Mouse (Mus musculus) brain, embryonic 18.5 days (tissue): ENCODE measurements at regions not wholly inside any gene's neighbourhood (a gene's known extent, or its start where the extent isn't known, plus 50 kb on each side); places are given as distances from the start of the nearest gene placed in this dataset.
A peak's percentile ranks its signal among the peaks of the same experiment; 100 is the strongest.

ENCODE experiments used
- DNase-seq: peaks from one replicate; pipeline ENCODE4 v3.0.0-alpha.2; 2012; ENCODE audit warnings: low read depth, low spot score

DNA sequence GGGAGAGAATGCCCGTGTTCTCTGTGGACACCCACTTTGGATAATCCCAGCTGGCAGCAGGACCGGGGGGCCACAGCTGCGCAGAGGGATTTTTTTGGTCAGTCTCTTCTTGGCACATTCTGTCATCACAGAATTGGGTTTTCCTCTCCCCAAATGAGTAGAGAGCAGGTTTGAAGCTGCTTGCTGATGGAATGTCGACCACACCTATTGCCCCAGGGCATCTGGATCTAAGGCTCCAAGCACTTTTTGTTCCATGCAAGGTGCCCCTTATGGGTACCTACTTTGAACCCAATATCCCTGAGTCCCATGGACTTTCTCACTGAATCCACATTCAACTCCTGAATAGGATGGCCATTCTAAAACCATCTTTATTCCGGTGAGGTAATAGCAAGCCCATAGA, 314.3 kb upstream of the Npvf start:
- no peak for DNase-seq

DNA sequence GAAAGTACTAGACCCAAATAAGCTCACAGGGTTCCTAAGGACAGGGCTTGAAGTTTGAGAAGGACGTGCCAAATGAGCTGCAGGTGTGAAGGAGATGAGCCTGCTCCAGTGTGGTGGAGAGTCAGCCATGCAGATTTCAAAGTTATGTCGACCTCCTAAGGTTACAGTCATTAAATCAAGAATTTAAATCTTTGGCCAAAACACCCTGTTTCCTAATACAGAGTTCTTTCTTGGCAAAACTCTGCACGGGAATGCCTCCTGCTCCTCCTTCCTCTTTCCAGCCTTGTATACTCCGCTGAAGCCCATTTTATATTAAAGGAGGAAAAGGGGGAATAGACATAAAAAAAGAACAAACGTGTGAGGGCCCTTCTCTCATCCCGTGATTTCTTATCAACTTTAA, 315.1 kb upstream of the Npvf start:
- no peak for DNase-seq

DNA sequence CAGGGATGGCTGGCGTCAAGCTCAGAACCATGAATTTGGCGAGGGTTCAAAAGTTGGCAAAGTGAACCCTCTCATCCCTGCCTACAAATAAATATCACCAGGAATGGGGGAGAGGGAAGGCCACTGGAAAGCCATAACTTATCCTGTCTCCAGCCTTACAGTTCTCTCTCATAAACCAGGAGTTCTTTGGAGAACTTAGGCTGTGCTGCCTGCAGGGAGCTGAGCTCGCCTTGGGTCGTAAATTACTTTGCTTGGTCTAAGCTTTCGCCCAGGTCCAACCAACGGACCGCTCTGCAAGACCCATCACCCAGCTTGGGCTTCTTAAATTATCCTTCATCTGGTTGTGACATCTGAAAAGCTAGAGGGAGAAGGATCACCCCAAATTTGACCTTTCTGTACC, 315.8 kb upstream of the Npvf start:
- DNase-seq: no peak

DNA sequence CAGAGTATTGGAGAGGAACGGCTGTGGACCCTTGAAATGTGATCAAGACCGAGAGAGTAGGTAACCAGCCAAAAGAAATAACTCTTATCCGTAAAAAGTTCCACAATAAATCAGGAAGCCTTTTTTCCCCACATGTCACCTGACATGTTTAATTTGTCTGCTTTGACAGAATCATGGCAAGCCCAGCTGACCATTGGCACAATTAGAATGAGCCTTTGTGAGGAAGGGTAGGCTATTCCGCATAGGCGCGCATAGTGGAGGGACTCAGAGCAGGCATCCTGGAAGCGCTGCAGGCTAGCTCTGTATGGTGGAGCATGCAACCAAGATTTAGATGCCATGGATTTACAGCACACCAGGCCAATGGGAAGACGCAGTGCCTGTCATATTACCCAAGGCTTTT, 316.5 kb upstream of the Npvf start:
- DNase-seq: no peak

DNA sequence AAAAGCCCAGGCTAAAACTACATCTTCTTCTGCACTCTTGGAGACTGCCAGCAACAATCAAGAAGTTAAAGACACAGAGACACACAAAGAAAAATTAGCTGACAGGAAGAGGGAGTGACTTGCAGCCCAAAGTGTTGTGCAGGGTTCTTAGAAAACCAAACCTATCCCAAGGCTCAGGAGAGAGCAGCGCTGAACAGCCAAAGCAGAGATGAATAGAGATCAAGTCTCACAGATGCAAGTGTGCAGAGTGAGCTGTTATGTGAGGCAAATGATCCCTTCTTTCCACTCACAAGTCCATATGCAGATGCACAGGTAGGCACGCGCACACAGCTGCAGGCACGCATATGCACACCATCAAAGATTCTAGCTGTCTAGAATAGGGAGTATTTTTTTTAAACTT, 318.0 kb upstream of the Npvf start:
- DNase-seq: no peak

DNA sequence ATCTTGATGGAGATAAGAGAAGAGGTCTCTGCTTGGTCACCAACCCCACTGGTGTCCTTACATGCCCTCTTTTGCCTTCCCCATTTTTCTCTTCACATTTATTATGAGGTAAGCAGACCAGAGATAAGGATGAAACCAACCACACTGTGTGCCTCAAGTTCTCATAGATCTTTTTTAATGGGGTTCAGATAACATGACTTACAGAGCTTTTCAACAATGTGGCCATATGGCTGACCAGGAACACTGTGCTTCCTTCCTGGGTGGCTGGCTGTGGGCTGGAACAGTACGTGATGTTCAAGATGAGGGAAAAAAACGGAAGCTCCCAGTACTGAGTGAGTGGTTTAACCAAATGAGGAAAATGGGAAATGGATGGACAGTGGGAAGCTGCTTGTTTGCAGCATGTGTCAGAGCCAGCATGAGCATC, 319.0 kb upstream of the Npvf start:
- no peak for DNase-seq

DNA sequence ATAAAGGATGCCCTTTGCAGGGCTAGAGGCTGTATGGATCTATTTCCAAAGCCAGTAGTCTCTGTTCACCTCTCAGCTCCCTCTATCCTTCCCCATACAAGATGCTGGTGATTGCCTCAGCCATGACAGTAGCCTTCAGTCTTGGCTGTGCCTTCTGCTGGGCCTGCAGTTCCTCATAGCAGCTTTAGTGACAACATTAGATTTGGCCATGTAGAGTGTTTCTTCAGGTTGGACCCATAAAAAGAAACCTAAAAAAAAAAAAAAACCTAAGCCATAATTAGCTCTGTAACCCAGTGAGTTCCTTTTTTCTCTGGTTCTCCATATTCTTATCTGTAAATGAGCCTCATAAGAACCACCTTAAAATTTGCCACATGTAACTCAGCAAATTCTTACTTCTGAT, 319.6 kb upstream of the Npvf start:
- no peak for DNase-seq

DNA sequence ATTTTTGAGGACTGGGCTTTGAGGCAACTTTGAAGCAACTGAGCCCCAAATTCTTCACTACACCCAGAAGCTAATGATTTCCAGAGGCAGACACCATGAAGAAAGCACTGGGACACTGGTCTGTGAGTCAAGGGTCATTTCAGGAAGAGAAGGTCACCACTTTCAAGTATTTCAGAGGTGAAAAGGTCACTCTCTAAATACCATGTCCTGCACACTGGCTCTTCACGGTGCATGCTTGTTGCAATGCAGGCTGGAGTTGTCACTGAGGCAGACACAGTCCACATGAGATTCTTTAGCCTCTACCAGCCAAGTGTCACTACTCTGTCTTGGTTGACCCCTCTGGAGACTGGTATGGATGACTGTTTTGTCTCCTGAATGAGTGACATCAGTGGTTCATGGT, 320.7 kb upstream of the Npvf start:
- no peak for DNase-seq

DNA sequence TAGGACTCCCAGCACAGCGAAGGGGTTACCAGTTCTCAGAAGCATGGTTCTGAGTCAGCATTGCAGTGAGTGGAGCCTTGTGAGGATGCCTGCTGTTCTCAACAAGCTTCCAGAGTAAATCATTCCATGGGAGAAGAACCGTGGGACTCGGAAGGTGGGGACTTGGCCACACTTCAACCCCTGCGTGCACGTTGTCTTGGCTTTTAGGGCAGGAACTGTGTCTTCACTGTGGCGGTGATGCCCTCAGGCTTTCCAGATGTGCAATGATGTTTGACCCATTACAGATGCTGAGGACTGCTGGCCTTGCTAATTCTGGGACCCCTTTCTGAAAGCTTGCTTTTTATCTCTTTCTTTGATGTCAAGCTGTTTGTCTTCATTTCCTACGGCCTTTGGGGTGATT, 322.7 kb upstream of the Npvf start:
- no peak for DNase-seq

DNA sequence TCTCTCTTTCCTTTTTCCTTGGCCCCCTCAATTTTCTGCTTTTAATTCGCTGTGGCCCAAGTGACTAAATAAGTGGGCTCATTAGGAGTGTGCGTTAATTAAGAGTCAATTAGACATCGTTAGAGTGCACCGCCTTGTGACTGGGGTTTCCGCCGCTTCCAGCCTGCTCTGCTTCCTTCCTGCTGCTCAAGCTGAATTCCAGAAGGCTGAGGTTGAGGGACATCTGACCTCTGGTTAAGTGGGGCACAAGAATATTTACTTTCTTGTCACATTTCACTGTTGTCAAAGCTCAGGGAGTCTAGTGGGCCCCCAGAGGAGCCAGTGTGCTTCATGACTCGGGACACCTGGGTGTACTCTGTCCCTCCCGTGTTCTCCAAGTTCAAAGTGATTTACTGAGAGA, 323.1 kb upstream of the Npvf start:
- no peak for DNase-seq

DNA sequence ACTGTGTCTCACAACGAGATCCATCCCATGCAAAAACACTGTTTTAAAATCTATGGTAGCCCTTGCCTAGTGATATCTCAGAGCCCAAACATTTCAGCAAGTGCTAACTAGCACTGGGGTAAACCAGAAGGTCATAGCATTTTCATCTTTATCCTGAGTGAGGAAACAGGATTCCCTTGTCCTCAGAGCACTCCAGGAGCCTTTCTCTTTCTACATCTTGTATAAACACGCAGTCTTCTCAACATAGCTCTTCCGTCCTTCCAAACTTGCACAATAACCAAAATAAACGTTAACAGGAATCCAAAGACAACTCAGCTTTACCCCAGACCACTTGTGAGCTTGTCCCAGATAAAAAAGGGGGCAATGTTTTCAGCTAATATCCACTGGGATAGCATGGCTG, 323.8 kb upstream of the Npvf start:
- no peak for DNase-seq

DNA sequence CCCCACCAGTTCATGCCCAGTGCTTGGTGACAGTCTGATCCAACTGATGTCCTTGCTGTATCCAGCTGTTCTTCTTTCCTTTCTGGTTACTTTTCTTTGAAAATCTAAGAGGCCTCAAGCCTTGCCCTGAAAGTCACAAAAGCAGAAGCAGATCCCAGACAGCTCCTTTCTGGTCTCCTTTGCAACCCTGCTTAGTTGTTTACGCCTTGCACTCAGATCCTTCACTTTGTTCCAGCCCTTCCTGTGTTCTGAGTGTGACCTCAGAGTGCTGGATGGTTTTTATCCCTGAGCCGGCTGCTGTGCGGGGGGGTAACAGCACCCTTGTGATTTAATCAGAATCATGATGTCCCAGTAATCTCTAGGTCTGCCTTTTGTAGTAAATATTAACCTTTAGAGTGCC, 324.3 kb upstream of the Npvf start:
- no peak for DNase-seq

DNA sequence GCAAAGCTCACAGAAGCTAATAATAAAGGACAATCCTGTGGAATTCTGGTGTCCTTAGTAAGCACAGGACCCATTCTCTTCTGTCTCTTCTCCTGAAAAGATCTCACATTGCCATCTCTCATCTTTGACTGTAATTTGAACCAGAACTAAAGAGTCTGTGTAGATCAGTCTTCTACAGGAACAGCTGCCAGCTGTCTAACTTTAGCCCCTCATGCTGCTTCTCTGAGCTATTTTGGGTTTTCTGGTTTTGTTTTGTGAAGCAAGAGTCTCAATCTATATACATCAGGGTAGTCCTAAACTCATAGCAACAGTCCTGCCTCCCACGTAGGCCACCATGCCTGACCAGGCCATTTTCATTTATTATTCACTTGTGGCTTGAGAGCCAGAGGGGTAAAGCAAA, 325.5 kb upstream of the Npvf start:
- DNase-seq: no peak

DNA sequence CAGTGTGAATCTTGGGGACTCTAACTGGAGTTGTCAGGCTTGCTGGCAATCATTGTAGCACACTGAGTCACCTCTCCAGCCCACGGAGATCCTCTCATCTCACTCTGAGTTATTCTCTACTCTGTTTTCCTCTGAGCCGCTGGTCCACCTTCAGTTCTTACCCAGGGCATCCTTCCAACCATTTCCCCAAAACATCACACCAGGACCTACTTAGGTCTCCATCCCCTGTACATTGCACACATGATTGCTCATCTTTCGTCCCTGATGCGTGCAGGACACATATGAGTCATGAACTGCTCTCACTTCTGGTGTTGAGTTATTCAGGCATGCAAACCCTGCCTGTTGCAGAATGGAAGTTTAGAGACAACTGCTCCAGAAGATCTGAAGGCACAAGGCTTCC, 326.1 kb upstream of the Npvf start:
- no peak for DNase-seq

DNA sequence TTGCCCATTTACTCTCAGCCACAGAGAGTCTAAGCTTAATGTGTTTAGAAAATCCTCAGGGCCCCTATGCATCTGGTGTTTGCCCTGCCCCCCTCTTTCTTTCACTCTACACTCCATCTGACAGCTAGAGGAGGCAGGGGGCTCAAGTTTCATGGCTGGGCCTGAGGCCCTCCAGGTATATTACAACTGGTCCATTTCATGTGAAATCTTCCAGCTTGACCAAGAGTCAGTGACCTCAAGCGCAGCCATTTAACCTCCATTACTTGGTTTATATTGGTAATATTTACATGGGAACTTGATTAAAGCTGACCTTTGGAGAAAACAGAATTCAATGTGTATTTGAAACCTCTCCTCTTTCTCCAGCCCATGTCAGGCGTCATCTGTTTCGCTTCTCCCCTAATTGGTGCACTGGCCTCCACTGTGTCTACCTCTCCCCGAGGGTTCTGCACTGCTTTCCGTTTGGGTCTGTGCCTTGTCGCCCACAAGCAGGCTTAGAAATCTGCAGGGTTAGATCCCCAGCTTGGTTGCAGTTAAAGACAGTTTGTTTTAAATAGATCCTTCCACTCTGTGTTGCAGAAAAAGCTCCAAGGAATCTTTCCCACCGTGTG, 327.6 kb upstream of the Npvf start:
- no peak for DNase-seq

DNA sequence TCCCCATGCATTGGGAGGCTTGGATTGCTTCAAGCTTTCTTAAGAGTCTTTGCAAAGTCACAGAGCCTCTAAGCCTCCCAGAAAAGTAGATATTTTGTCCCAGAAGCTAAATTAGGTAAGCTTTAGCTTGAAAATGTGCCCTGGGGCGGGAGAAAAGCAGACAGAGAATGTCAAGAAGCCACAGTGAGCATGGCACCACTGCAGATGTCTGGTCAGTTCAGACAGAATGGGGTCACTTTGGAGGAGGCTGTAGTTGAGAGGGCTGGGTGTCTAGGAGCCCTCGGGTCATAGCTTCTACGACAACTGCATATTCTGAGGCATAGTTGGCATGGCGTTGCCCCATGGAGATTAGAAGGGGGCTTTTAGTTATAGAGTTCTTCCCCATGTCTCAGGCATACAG, 328.6 kb upstream of the Npvf start:
- DNase-seq: no peak

DNA sequence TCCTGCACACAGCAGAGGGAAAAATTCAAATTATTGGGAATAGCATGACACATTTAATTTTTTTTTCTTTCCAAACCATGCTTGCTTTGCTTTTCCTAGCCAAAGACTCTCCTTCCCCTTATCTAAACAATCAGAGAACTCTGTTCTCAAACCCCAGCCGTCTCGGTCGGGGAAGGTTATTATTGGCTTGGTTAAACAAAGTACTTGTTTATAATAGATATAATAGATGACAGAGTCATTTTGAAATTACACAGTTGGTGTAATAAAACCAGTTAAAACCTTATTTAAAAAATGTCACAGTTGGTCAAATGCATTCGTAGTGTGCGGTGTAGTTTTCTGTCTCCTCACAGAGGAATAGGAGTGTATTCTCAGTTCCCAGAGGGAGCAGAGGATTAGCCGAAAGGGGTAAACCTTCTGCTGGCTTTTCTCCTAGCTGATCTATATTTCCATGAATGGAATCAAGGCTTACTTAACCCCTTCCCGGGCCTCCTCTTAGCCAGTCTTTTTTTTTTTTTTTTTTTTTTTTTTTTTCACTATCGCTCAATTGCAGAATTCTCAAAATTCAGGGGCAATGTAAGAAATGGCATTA, 329.4 kb upstream of the Npvf start:
- no peak for DNase-seq

DNA sequence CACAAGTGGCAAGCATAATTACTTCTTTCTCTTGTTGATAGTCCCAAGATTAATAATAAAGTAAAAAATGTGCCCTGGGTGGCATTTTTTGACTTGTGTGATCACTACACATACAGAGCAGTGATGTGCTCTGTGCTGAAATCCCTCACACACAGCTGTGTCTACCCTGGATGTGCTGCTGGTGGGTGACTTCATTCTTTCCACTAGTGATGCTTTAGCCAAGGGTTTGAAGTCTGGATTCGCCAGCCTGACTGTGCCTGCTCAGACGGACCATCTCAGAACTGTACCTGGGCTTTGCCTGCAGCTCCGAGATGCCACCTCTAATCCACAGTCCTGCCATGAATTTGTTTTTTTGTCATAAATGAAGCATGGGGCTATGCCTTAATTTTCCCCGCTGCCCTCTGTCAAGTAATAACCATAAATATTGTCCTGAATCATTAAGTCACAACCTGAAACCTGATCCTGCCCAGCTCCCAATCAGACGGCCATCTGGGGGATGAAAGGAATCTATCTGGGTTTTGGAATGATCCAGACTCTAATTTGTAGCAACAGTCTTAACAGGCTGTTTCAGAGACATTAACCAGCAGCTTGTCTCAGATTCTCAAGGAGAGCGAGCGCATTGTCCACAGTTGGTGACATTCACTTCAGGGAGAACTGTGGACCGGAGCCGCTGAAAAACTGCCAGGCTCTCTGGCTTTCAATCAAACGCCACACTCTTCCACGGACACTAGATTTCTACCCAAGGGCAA, 330.1 kb upstream of the Npvf start:
- DNase-seq: no peak

DNA sequence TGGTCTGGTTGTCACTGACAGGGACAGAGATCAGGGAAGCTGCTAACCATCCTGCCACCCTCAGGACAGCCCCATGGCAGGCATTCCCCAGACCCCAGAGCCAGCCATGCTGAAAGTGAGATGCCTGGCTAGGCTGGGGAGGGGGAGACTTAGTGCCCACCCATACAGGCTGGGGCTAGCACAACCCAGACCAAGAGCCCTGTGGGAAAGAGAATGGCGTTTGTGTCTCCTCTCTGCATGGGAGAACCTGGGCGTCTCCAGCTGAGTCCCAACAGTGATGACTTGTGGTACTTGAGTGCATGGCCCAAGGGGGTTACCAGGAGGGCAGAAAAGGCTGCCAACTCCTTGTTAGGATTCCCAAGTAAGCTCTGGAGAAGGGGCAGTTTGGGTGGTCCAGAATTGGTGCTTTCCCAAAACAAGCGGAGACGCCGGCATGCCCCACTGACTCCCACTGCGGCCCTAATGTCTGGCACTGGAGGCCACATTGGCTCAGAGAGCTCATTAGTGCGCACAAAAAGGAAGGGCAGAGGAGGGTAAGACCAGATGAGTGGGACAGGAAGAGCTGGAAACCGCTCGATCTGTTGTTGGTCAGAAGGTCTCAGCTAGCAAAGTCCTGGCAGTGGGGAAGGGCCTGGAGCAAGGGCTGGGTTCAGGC, 332.2 kb upstream of the Npvf start:
- no peak for DNase-seq

DNA sequence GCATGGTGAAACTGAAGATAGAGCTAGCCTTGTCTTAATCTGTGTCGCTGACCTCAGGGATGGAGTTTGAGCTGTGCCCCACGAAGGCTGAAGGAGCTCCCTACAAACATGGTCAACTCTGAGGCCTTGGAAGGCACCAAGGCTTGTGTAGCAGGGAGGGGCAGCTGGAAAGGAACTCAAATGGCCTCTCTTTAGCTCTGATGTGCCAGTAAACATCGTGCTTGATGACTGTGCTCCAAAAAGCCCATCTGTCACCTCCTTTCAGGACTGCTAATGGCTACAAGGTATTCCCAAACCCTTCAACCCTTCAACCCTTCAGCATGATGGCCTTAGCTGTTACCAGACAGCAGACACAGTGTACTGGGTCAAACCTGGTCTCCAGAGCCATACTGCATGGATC, 334.3 kb upstream of the Npvf start:
- no peak for DNase-seq

DNA sequence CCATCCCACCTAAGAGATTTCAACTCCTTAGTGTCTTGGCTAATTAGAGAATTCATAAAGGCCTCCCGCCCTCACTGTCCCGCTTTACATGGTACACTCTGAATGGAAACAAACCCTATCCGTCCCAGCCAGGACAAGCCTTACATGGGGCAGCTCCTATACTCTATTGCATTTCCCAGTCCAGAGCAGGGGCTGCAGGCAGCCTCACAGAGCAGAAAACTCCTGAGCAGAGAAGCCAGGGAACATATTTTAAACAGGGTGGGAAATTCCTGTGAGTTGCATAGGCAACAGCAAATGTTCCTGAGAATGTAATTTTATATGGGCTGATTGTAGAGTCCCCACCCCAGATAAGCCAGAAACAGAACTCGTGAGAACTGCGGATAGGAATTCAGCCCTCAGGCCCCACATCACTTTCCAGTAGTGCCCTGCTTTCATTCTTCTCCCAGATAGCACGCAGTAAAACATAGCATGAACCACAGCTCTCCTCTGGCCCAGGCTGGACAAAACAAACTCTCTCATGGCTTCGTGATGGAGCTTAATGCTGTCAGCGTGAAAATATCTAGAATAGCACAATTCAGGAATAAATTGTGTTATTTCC, 337.4 kb upstream of the Npvf start:
- DNase-seq: no peak

DNA sequence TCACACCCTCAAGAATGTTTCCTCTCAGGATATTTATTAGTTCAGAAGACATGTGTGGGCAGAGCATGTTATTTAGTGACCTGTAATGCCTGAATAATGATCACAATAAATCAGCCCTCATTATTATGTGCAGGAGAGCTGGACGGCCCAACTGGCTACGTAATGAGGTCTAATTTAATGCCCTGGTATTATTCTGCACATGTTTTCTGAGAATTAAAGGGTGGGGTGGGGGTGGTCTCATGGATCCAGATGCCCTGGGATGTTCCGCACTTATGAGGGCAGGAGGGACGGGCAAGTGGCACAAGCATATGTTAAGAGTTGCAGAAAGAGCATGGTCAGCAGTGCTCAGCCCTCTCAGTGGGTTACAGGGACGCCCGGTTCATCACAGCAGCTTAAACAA, 339.7 kb upstream of the Npvf start:
- DNase-seq: no peak

DNA sequence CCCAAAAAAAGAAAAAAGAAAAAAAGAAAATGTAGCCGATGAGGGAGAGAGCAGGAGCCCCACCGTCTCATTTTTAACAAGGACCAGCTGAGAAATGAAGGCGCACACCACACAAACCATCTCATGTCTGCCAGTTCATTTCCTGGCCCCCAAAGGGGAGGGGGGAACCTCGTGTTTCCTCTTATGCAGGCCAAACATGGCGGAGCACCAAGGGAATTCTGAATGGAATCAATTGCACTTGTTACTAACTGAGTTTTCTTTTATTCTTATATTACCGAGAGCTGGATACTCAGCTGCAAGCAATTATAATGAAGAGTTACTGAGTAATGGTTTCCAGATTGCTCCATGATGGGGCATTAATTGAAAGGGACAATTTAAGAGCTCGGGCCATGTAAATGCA, 348.5 kb upstream of the Npvf start:
- peak; percentile 36 for DNase-seq
